Mouse (Mus musculus): ENCODE results near the gene Gm17662.

DNA sequence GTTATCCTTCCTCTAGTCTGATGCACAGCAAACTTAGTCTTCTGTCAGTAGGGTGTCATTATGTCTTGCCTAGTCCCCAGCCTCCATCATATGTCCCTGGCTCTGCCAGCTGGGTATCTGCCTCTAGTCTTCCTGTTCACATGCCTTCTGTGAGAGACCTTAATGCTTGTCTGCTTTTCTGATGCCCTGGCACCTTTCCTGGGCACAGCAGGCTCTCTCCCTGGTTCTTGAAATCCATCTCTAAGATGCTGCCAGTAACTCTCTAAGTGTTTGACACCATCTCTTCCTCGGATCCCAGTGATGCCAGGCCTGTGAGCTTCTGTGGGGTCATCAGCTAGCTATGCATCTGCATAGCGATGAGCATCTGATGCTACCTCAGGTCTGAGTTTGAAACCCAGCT, 45.7 kb downstream of the Gm17662 start:
- no peak for TF ChIP-seq CTCF (IDR thresholded peaks at IDR 0.05; ENCODE audit: low read depth, low read length)
- no peak for TF ChIP-seq POLR2A (IDR thresholded peaks at IDR 0.05; ENCODE audit: insufficient read depth, low read length)
